Mouse (Mus musculus): ENCODE results near the gene Tbkbp1.
"Not testable (repeated sequence)": the region's sequence is repeated elsewhere in the genome, so short reads cannot be mapped to it uniquely, and the experiment has no call there.

Tbkbp1 gene

DNA sequence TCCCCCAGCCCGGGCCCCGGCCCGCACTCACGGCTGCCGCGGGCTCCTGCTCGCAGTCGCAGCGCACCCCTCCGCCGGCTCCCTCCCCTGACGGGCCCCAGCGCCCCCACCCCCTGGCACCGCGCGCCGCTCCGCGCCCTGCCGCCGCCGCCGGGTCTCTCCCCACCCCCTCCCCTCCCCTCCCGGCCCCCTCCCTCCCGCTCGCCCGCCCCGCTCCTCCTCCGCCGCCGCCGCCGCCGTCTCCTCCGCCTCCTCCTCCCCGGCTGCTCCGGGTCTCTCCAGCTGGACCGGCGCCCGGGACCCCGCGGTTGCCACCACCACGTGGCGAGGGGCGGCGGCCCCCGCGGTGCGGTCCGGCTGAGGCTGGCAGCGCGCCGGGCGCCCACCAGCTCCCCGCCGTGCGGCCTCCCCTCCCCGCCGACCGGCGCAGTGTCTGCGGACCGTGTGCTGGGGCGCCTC is at the start of gene Tbkbp1:
Gene Tbkbp1, minus strand, starts transcription at position 153 of the 459 bp plus-strand sequence.
- no peak for DNase-seq (ENCODE audit: low spot score in 2 of 2)

DNA sequence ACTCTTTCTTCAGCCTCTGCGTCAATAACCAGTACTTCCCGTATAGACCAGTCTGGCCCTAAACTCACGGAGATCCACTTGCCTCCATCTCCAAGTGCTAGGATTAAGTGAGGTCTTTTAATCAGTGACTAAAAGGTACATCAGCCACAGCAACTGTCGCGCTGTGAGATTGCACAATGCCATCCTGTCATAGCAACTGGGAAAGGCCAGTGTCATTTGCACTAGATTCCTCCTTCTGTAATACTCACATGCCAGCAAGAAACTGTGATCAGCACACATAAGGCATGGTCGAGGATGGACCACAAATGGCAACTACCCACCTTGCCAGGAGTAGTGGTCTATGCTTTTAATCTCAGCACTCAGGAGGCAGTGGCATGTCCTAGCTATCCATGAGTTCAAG is 48.2 kb upstream of the Tbkbp1 start:
- no peak for DNase-seq (ENCODE audit: low spot score in 2 of 2)

DNA sequence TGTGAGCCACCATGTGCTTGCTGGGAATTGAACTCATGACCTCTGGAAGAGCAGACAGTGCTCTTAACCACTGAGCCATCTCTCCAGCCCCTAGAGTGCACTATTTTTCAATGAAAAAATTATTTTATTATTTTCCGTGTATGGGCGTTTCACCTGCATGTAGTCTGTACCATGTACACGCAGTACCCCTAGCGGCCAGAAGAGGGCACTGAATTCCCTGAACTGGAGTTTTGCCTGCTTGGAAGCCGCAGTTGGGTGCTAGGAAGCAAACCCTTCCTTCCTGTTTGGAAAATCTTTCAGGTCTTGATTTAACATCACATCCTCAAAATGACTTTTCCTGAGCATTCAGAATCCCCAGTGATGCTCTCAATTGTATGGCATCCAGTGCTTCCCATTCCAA is 47.3 kb upstream of the Tbkbp1 start:
- no peak for DNase-seq (ENCODE audit: low spot score in 2 of 2)

DNA sequence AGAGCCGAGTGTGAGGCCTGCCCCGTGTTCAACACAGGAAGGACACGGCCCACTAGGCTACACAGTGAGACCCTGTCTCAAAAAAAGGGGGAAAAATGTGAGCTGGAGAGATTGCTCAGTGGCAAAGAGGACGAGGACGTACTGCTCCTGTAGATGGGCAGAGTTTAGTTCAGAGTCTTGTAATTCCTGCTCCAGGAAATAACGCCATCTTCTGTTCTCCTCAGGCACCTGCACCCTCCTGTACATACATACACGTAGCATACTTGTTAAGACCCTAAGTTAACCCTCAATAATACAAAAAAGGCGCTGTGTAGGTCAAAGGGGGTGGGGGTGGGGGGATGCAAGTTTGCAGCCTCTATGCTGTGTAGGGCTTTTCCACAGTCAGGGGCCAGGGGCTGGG is 45.7 kb upstream of the Tbkbp1 start:
- no peak for DNase-seq (ENCODE audit: low spot score in 2 of 2)

DNA sequence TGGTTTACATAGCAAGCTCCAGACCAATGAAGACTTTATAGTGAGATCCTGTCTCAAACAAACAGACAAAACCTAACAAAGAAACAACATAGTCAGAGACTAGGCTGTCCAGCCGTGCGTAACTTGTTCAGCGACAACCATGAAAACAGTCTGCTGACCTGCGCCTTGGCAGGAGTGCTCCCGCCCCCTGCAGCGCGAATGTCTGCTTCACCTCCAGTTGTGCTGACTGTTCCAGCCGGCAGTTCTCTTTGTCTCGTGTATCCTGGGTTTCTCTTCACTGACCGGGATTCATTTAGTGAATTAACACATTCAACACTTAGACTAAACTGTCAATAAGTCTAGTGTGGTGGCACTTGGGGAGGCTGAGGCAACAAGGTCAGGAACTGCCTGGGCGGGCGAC is 45.2 kb upstream of the Tbkbp1 start:
- no peak for DNase-seq (ENCODE audit: low spot score in 2 of 2)

DNA sequence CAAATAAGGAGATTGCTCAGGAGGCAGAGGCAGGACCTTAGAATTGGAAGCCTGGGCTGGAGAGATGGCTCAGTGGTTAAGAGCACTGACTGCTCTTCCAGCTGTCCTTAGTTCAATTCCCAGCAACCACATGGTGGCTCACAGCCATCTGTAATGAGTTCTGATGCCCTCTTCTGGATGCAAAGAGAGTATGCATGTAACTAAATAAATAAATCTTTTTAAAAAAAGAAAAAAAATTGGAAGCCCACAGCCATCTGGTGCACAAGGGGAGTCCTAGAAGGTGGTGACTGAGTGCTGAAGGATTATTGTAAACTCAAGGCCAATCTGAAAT is 41.3 kb upstream of the Tbkbp1 start:
- no peak for DNase-seq (ENCODE audit: low spot score in 2 of 2)

DNA sequence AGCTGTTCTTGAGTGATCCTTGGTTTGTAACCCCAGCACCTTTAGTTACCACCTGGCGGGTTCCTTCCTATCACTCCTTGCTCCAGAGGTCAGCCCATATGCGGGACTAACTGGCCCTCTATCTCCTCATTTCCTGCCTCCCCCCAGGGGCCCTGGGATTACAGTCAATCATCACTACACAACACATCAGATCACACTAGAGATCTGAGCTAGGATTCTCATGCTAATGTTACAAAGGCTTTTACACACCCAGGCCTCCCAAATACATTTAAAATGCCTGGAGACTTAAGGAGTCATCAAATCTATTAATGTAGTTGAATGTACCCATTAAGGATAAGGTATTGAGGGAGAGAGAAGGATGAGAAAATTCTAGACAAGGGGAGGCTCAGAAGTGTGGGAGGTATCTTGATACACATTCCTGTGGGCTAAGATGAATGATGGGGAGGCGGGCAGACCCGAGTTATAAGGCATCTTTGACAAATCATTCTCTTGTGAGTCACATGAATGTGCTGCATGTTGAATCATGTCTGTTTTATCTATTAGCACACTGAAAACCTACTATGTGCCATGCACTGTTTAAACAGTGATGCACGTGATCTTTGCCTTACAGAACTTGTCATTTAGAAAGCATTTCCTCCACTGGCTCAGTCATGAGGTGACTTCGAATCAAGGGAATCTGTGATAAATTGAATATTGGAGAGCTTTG is 40.8 kb upstream of the Tbkbp1 start:
- no peak for DNase-seq (ENCODE audit: low spot score in 2 of 2)

DNA sequence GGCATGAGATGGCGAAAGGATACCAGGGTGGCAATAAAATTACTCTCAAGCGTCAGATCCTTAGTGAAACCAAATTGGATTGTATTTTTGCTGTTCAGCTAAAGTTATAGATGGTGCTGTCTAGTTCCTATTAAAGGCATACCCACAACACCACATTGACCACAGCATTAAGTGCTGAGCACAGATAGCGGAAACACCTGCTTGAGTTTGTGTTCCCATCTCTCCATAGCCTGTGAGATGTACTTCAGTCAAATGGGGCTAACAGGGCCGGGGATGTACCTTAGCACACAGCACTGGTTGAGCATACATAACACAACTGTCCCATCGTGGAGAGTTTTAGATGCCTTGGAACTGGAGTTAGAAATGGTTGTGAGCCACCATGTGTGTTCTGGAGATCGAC is 39.7 kb upstream of the Tbkbp1 start:
- DNase-seq (ENCODE audit: low spot score in 2 of 2) = no peak

DNA sequence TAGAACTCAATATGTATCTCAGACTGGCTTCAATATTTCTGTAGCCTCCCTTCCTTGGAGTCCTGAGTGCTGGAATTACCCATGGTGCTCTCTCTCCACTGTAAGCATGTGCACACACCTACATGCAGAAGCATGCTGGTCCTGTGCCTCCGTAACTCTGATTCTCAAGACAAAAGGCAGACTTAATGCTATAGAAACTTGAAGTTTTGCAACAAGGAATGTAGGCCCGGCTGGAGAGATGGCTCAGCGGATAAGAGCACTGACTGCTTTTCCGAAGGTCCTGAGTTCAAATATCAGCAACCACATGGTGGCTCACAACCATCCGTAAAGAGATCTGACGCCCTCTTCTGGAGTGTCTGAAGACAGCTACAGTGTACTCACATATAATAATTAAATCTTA is 38.4 kb upstream of the Tbkbp1 start:
- not testable (repeated sequence) for DNase-seq (ENCODE audit: low spot score in 2 of 2)

DNA sequence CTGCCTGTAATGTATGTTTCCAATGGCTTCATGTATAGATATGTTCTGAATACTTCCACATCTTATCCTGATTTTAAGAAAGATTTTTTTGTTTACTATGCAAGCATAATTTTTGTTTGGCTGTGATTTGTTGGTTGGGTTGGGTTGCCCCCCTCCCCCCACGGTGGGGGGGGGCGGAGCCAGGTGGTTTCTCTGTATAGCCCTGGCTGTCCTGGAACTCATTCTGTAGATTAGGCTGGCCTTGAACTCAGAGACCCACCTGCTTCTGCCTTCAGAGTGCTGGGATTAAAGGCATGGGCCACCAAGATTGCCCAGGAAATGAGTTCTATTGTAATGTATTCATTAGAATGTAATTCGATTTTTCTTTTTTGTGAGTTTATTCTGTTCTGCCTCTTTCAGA is 37.9 kb upstream of the Tbkbp1 start:
- DNase-seq (ENCODE audit: low spot score in 2 of 2) = no peak

DNA sequence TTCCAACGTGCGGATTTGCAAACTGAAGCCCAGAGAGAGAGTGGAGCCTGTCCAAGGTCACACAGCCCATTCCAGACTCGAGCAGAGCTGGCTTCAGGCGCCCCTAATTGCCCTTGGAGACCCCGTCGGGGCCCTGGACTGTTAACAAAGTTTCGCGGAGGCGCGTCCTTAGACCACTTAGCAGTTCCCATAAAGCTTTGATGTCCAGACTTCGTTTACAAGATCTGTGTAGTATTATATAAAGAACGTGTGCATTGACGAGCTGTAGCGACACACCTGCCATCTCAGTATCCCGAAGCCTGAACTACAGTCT is 37.3 kb upstream of the Tbkbp1 start:
- DNase-seq (ENCODE audit: low spot score in 2 of 2) = no peak

DNA sequence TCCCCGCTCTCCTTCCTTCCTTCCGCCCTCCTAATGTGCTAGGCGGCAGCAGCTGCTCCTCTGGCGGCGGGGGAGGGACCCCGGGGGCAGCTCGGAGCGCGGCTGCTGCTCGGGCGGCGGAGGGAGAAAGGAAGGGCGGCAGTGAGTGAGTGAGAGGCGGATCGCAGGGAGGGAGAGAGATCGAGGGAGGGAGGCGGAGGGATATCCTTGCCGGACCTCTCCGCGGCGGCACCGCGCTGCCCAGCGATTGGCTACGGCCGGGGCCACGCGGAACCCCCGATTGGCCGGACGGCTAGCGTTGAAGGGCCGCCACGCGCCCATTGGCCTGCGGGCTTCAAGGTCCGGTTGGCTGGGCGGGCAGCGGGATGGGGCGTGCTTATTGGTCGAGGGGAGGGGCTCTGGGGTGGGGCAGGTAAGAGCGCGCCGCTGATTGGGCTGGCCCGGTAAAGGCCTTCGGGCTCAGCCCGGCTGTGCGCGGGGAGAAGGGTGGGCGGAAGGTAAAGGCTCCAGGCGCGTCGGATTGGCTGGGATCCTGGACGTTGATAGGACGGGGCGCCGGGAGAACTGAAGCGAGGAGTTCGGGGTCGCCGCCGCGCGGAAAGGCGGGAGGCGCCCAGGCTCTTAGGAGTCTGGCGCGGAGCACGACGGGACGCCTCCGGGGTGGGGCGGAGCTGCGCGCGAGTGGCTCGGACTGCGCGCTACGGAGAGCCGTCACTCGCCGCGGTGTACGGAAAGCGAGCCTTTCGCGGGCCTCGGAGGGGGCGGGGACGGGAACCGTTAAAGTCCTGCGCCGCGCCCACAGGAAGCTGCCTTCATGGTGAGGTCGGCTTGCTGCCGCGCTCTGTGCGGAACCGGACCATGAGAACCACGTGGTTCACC is 36.7 kb upstream of the Tbkbp1 start, which contains the start of gene Kpnb1:
Gene Kpnb1, minus strand, starts transcription at position 118 of the 879 bp plus-strand sequence.
- peak; percentile 99 to 100 for DNase-seq (ENCODE audit: low spot score in 2 of 2)

DNA sequence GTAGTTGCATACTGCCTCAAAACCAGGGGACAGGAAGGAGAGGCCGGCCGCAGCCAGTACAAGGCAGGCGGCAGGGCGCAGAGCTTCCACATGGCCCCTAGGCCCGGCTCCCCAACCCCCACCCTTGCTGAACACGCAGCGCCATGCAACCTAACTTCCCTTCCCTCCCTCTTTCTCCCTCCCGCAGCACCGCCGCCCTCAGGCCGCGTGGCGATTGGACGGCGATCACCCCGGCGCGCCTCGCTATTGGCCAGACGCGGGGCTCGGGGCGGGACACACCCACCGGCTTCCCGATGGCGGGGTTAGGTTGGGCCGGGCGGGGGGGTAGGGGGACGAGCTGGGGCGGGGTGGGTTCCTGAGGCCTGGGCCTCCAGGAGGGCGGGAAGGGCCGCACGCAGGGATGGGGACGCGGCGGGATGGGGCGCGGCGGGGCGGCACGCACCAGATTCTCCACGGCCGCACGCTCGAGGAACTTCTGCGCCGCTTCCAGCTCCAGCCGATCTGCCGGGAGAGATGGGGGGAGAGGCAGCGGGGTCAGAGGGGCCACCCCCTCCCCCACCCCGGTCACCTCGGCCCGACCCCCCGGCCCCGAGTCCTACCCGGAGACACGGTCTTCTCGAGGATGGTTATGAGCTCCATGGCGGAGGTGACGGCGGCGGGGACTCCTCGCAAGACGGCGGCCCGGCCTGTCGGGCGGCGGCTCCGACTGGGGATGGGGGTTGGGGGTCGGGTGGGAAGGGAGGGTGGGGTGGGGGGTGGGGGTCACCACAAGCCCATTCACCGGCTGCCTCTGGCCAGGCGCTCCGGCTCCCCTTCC is 35.9 kb upstream of the Tbkbp1 start:
- peak; percentile 98 to 99 for DNase-seq (ENCODE audit: low spot score in 2 of 2)

DNA sequence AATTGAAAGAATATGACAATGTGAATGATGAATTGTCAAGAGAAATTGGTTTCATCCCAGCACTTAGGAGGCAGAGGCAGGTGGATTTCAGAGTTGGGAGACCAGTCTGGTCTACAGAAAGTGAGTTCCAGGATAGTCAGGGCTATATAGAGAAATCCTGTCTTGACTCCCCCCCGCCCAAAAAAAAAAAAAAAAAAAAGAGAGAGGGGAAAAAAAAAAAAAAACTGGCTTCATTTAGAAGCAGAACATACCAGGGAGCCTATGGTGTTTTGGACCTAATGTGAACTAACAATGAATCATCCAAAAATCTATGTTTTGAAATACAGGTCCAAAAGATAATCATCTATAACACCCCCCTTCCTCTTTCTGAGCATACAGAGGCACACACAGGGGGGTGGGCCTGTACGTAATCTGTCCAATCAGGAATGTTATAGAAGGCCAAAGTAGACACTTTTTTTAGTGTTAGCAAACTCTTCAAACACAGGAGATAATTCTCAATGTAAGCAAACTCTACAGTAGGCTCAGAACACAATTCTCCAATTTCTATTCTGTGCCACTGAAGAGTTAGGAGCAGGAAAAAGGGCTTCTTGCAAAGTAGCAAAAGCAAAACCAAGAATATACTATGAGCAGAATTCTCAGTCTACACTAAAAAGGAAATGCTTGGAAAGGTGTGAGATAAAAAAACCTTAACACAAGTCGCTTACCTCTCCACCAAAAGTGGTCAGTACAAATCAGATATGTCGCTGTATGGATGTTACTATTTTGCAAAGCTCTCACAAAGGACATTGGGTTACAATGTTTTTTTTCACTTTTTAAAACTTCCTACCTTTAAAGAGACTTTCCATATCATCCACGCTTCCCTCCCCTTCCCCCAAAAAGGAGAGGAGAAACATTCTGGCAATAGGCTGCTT is 34.7 kb upstream of the Tbkbp1 start:
- DNase-seq (ENCODE audit: low spot score in 2 of 2) = no peak

DNA sequence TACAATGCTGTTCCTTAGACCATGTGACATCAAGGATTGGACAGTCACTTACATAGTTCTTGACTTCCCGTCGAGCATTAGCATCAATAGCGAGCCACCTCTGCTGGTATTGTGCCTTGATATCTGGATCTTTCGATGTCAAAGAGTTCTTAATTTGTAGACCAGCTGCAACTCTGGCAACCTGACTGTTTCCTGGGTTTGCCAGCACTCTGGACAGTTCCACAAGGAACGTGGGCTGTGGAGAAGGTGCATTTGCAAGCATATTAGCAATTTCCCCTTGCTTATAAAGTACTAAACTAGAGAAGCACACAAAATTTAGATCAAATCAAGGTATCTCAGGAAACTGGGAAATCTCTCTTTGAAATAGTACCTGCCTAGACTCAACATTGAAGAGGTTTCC is 33.6 kb upstream of the Tbkbp1 start:
- DNase-seq (ENCODE audit: low spot score in 2 of 2) = no peak

DNA sequence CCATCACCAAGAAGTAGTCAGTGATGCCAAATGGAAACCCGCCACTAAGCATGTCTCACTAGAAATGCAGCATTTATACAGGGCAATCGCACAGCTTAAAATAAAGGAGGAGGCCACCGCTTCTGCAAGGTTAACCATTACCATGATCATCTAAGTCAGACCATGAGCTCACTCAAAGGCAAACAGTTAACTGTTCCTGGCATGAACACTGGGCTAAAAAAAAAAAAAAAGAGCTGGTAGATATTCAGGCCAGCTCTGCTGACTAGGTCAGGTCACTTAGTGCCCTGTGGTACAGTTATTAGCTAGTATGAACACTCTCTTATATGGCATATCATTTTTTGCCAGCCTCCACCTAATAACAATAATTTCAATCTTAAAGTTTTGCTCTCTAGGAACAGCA is 31.2 kb upstream of the Tbkbp1 start:
- no peak for DNase-seq (ENCODE audit: low spot score in 2 of 2)

DNA sequence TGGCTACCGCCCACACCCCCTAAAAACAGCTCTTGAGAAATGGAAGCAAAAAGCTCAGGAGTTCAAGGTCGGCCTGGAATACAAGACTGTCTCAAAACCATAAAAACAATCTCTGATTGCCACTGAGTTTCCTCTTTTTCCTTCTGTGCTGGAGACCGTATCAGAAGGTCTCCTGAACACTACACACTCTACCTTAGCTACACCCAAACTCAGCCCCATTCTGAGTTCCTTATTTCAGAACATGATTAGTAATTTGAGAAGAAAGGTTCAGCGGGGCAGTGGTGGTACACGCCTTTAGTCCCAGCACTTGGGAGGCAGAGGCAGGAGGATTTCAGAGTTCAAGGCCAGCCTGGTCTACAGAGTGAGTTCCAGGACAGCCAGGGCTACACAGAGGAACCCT is 29.8 kb upstream of the Tbkbp1 start:
- no peak for DNase-seq (ENCODE audit: low spot score in 2 of 2)

DNA sequence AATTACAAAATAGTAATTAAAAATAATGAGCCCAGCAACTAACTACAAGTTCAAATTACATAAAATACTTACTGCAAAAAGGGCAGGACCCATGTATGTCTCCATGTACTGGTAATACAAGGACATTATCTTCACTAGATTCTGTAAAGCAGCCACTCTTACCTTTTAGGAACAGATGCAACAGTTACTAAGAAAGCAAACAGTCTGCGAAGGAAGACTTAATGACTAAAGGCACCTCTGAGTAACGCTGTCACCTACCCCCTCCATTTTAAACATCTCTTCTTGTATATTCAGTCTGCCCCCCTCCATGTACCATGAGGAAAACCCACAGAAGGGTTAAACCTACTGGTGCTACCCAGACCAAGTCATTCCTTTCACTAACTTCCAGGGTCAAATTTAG is 26.9 kb upstream of the Tbkbp1 start:
- no peak for DNase-seq (ENCODE audit: low spot score in 2 of 2)

DNA sequence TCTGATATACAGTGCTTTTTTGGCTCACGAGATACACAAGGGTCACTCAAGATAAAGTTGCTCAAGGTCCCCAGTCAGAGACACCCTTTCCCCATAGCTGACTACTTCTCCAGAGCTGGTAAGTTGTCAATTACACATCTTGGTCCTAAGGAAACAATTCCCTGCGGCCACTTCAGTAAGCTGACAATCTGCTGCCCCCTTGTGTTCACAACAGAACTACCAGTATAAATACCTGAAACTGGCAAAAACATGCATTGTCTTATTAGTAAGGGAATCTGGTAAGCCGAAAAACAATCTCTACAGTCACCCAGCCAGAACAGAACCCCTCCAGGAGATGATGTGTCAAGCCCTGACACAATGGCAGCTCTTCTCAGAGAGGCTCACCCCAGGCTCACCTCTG is 25.6 kb upstream of the Tbkbp1 start:
- DNase-seq (ENCODE audit: low spot score in 2 of 2) = no peak

DNA sequence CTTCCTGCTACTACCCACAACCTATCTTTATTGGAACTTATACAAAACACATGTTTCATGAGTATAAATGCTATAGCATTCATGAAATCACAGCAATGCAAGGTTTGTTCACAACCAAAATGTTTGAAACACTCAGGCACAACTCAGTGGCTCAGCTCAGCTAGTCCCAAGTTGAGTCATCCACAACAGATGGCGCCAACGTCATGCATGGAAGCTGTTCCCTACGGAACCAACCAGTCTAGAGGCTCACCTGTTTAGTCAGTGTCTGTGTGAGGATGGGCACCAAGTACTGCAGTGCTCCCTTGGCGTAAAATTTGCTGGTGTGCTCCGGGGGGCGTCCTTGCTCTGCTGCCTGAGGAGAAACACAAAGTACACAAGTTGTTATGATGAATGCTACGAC is 24.2 kb upstream of the Tbkbp1 start:
- no peak for DNase-seq (ENCODE audit: low spot score in 2 of 2)

DNA sequence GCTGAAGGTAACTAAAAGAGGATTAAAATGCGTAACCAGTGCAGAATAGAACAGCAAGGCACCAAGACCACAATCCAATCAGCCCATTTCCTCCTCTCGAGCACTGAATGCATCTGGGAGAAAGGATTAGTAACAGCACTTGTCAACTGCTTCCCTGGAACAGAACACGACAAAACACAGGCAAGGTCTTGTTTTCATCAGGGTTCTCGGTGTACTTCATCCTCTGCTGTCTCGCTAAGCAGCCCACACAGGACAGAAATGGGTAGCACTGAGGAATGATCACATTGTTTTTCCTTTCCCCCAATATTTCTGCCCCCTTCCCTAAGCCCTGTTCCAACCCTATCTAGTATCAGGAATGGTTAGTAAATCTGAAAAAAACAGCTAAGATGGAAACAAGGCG is 9.0 kb upstream of the Tbkbp1 start:
- DNase-seq (ENCODE audit: low spot score in 2 of 2) = no peak

DNA sequence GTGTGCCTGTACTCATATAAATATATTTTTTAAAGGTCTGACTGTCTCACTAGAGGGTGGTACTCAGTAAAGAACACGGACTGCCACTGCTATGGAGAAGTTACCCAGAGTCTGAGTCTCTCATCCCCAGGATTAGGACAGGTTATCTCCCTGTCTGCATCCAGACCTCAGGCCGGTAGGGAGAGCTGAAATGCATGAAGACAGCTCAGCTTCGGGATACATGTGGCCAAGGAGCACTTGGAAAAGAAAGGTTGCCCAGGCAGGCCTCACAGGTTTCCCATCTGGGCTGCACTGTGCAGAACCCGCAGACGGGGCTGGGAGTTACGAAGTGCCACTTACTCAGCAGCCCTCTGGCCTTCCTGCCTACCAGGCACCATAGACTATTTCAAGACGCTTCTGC is 5.7 kb upstream of the Tbkbp1 start:
- DNase-seq (ENCODE audit: low spot score in 2 of 2) = no peak

Data from urinary bladder, postnatal 4 days (tissue).